Mouse (Mus musculus) liver, embryonic 12.5 days (tissue): Measurements from ENCODE around the gene Auts2. TPM values are rescaled to one million over a fixed set of nuclear protein-coding genes. Genes with fewer than 3 reads are reported as not detected.

Source experiments
- ATAC-seq: fragments of 200-750 bp; cut with Nextera tagmentation; 2 replicates; pipeline ENCODE4 v1.8.0; 2017; ENCODE audit warnings: moderate number of reproducible peaks, mild to moderate bottlenecking, moderate library complexity
- H3K27ac ChIP-seq: fragments of 300-500 bp; sonication (generic); 2 replicates; pipeline ENCODE4 v1.5.1; 2016; ENCODE audit warnings: mild to moderate bottlenecking
- H3K27me3 ChIP-seq: fragments of 300-500 bp; sonication (generic); replicated peaks from 2 replicates; pipeline ENCODE4 v1.6.1; 2016; ENCODE audit warnings: mild to moderate bottlenecking, moderate library complexity
- H3K36me3 ChIP-seq: fragments of 300-500 bp; sonication (generic); 2 replicates; pipeline ENCODE4 v1.6.1; 2016; ENCODE audit warnings: mild to moderate bottlenecking, moderate library complexity
- H3K4me1 ChIP-seq: fragments of 300-500 bp; sonication (generic); 2 replicates; pipeline ENCODE4 v1.6.1; 2016
- H3K4me2 ChIP-seq: fragments of 300-500 bp; sonication (generic); 2 replicates; pipeline ENCODE4 v1.6.1; 2016; ENCODE audit warnings: mild to moderate bottlenecking, moderate library complexity
- H3K4me3 ChIP-seq: fragments of 300-500 bp; sonication (generic); 2 replicates; pipeline ENCODE4 v1.5.1; 2016; ENCODE audit warnings: mild to moderate bottlenecking, moderate library complexity
- H3K9ac ChIP-seq: fragments of 300-500 bp; sonication (generic); 2 replicates; pipeline ENCODE4 v1.6.1; 2016; ENCODE audit warnings: mild to moderate bottlenecking, moderate library complexity
- H3K9me3 ChIP-seq: fragments of 300-500 bp; sonication (generic); replicated peaks from 2 replicates; pipeline ENCODE4 v1.6.1; 2016; ENCODE audit warnings: mild to moderate bottlenecking, moderate library complexity
- WGBS: fragments of 180-500 bp; shearing (Covaris S2); methylation state at CpG from one replicate; pipeline ENCODE4 v1.1.7; 2016; ENCODE audit not compliant: insufficient replicate concordance; 5-methylcytosine and 5-hydroxymethylcytosine counted together
- polyA plus RNA-seq: library from polyadenylated mRNA; unstranded; fragments of >200 nt; fragmentation: Nextera tagmentation; extraction: Ambion mirVana; gene quantifications from 2 replicates; pipeline ENCODE4 v1.2.1, GENCODE M21; 2016

Auts2 gene
- polyA plus RNA-seq, 1 experiment from 2014 or later, result 4.4 TPM

DNA sequence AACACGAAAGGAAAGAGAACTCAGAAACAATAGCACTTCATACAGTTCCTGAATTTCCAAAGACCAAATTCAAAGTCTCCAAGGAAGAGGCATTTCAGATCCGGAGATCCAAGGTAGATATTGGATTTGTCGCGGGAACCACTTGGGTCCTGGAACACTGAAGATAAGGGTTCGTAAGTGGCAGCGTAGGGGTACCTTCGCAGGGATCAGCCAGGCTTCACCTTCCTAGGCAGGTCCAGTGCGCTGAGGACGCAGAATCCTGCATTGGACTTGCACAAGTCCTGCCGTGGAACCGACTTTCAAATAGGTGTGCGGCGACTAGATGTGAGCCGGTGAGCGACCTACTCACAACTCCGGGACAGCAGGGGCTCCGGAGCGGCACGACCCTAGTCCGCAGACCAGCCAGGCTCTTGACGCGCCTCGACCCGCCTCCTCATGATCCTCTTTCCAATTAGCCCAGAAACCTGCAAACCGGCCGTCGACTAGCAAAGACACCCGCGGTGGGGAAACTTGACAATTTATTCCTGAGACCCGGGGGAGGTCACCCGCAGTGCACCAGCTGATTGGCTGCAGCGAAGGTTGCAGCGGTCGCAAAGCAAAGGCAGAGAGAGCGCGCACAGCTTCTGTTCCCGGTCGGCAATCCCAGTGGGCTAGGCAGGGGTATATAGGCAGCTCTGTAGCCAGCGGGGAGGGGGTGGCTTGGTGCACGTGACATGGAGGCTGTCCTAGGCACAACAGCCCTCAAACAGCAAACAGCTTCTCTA is 926.8 kb downstream of the Auts2 start:
- Histone ChIP-seq H3K4me1 (no peaks in the 10 kb centered on the region), H3K9ac (no peak overlapping the region), H3K4me3 (peak overlapping the region; percentile 30), H3K4me2 (peak overlapping the region; percentile 56), H3K27me3 (peaks cover 45% of the 10 kb centered on the region), H3K9me3 (no peaks in the 10 kb centered on the region), H3K36me3 (no peaks in the 10 kb centered on the region), H3K27ac (no peak overlapping the region)
- 3% methylated on average over 40 of the region's 40 CpGs for WGBS
- ATAC-seq, result no peak

DNA sequence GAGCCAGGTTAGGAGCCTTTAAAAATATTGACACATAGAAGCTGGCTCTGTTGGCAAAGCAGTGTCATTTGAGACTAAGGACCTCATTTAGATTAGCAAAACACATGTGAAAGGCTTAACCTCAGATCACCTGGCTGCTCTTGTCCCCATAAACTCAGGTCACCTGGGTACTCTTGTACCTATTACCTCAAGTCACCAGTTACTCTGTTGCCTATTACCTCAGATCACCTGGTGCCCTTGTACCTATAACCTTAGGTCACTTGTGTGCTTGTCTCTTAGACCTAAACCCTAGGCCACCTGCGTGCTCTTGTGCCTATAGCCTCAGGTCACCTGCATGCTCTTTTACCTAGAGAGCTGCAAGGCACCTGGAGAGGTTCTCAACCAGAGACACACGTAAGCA is 928.9 kb downstream of the Auts2 start:
- ATAC-seq, result no peak
- H3K4me2 ChIP-seq, result no peak overlapping the region
- H3K36me3 ChIP-seq, result no peaks in the 10 kb centered on the region
- H3K27ac ChIP-seq, result no peak overlapping the region
- 59% methylated on average over 2 of the region's 2 CpGs for WGBS
- peaks cover 45% of the 10 kb centered on the region for H3K27me3 ChIP-seq
- no peak overlapping the region for H3K9ac ChIP-seq
- H3K9me3 ChIP-seq, result no peaks in the 10 kb centered on the region
- no peaks in the 10 kb centered on the region for H3K4me1 ChIP-seq
- no peak overlapping the region for H3K4me3 ChIP-seq

- Histone ChIP-seq H3K9ac (no peak overlapping the region), H3K36me3 (no peaks in the 10 kb centered on the region), H3K27ac (no peak overlapping the region), H3K9me3 (no peaks in the 10 kb centered on the region), H3K27me3 (peaks cover 38% of the 10 kb centered on the region), H3K4me3 (no peak overlapping the region), H3K4me2 (no peak overlapping the region), H3K4me1 (no peaks in the 10 kb centered on the region)
- 60% methylated on average over 3 of the region's 3 CpGs for WGBS
- no peak for ATAC-seq
Observed at GRCm38 (mm10) chr5:131613301-131613700, 929.8 kb downstream of the Auts2 start.

GRCm38 (mm10) chr5:131610702-131611101 is 932.4 kb downstream of the Auts2 start:
- Histone ChIP-seq H3K27me3 (peaks cover 13% of the 10 kb centered on the region), H3K27ac (no peak overlapping the region), H3K9ac (no peak overlapping the region), H3K4me2 (no peak overlapping the region), H3K36me3 (no peaks in the 10 kb centered on the region), H3K9me3 (no peaks in the 10 kb centered on the region), H3K4me1 (no peaks in the 10 kb centered on the region), H3K4me3 (no peak overlapping the region)
- ATAC-seq, result no peak
- 71% methylated on average over 10 of the region's 10 CpGs for WGBS

GRCm38 (mm10) chr5:131606786-131607185 is 936.4 kb downstream of the Auts2 start:
- Histone ChIP-seq H3K9me3 (no peaks in the 10 kb centered on the region), H3K36me3 (no peaks in the 10 kb centered on the region), H3K4me2 (no peak overlapping the region), H3K27me3 (no peaks in the 10 kb centered on the region), H3K4me1 (no peaks in the 10 kb centered on the region), H3K9ac (no peak overlapping the region), H3K4me3 (no peak overlapping the region), H3K27ac (no peak overlapping the region)
- ATAC-seq, result no peak
- WGBS, result 75% methylated on average over 5 of the region's 5 CpGs

GRCm38 (mm10) chr5:131601934-131602692 is 941.0 kb downstream of the Auts2 start:
- Histone ChIP-seq H3K9ac (no peak overlapping the region), H3K4me3 (no peak overlapping the region), H3K27me3 (peaks cover 12% of the 10 kb centered on the region; the same call in 1 of the 2 replicates), H3K27ac (no peak overlapping the region), H3K9me3 (no peaks in the 10 kb centered on the region), H3K4me1 (no peaks in the 10 kb centered on the region), H3K4me2 (no peak overlapping the region), H3K36me3 (no peaks in the 10 kb centered on the region)
- ATAC-seq, result no peak
- 61% methylated on average over 7 of the region's 7 CpGs for WGBS

GRCm38 (mm10) chr5:131600325-131601125 is 942.6 kb downstream of the Auts2 start:
- Histone ChIP-seq H3K27me3 (peaks cover 14% of the 10 kb centered on the region; the same call in 1 of the 2 replicates), H3K4me2 (no peak overlapping the region), H3K4me1 (no peaks in the 10 kb centered on the region), H3K4me3 (no peak overlapping the region), H3K27ac (no peak overlapping the region), H3K36me3 (no peaks in the 10 kb centered on the region), H3K9me3 (no peaks in the 10 kb centered on the region), H3K9ac (no peak overlapping the region)
- WGBS, result 41% methylated on average over 14 of the region's 14 CpGs
- no peak for ATAC-seq

DNA sequence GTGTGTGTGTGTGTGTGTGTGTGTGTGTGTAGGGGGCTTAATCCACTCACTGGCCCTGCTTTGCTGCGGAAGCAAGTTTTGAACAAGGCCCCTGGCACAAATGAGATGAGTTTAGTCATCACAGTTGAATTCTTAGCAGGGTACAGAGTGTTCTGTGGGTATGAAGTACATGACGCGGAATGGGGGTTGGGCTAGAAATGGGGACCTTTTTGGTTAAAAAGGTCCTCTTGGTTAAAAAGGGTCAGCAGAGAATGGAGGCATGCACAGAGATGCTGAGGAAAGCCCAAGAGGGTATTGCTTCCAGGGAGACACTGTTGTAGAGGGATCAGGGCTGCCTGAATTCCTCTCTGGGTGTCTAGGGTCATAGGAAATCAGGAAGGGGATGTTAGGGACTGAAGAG is 945.6 kb downstream of the Auts2 start:
- H3K36me3 ChIP-seq, result no peaks in the 10 kb centered on the region
- H3K4me1 ChIP-seq, result no peaks in the 10 kb centered on the region
- H3K27ac ChIP-seq, result no peak overlapping the region
- no peak overlapping the region for H3K9ac ChIP-seq
- H3K4me2 ChIP-seq, result no peak overlapping the region
- H3K4me3 ChIP-seq, result no peak overlapping the region
- no peak for ATAC-seq
- no peaks in the 10 kb centered on the region for H3K9me3 ChIP-seq
- WGBS, result 77% methylated on average over 3 of the region's 3 CpGs
- peaks cover 17% of the 10 kb centered on the region; the same call in 1 of the 2 replicates for H3K27me3 ChIP-seq

GRCm38 (mm10) chr5:131596591-131596990 is 946.6 kb downstream of the Auts2 start:
- Histone ChIP-seq H3K4me3 (no peak overlapping the region), H3K4me1 (no peaks in the 10 kb centered on the region), H3K9ac (no peak overlapping the region), H3K9me3 (no peaks in the 10 kb centered on the region), H3K36me3 (no peaks in the 10 kb centered on the region), H3K27ac (no peak overlapping the region), H3K4me2 (no peak overlapping the region), H3K27me3 (peaks cover 17% of the 10 kb centered on the region; the same call in 1 of the 2 replicates)
- WGBS, result 20% methylated on average over 10 of the region's 10 CpGs
- ATAC-seq, result no peak

GRCm38 (mm10) chr5:131595730-131596129 is 947.4 kb downstream of the Auts2 start:
- ATAC-seq, result no peak
- H3K9ac ChIP-seq, result no peak overlapping the region
- H3K9me3 ChIP-seq, result no peaks in the 10 kb centered on the region
- no peak overlapping the region for H3K4me3 ChIP-seq
- no peaks in the 10 kb centered on the region for H3K4me1 ChIP-seq
- no peaks in the 10 kb centered on the region for H3K36me3 ChIP-seq
- 33% methylated on average over 8 of the region's 8 CpGs for WGBS
- H3K27me3 ChIP-seq, result peaks cover 17% of the 10 kb centered on the region; the same call in 1 of the 2 replicates
- no peak overlapping the region for H3K27ac ChIP-seq
- H3K4me2 ChIP-seq, result no peak overlapping the region

DNA sequence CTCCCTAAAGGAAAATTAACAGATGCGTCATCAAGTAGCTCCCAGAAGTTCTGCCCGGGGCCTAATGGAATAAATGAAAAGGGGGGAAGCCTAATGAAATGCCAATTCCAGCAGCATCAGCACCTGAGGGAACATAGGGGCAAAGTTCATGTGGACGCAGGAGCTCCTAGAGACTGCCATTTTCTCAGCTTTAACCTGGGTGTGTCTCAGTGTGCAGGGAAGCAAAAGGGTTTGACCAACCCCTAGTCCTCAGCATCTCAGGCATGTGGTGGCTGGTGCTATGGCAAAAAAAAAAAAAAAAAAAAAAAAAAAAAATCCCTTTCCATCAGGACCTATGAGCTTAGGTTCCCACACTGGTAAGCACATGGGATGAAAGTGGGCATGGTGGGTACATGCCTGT is 948.5 kb downstream of the Auts2 start:
- ATAC-seq, result no peak
- H3K4me1 ChIP-seq, result no peaks in the 10 kb centered on the region
- H3K4me3 ChIP-seq, result no peak overlapping the region
- H3K27ac ChIP-seq, result no peak overlapping the region
- H3K4me2 ChIP-seq, result no peak overlapping the region
- no peaks in the 10 kb centered on the region for H3K36me3 ChIP-seq
- WGBS, result 76% methylated on average over 3 of the region's 3 CpGs
- no peak overlapping the region for H3K9ac ChIP-seq
- peaks cover 17% of the 10 kb centered on the region; the same call in 1 of the 2 replicates for H3K27me3 ChIP-seq
- no peaks in the 10 kb centered on the region for H3K9me3 ChIP-seq

GRCm38 (mm10) chr5:131593261-131593660 is 949.9 kb downstream of the Auts2 start:
- H3K9ac ChIP-seq, result no peak overlapping the region
- H3K36me3 ChIP-seq, result no peaks in the 10 kb centered on the region
- ATAC-seq, result no peak
- no peaks in the 10 kb centered on the region for H3K9me3 ChIP-seq
- peaks cover 10% of the 10 kb centered on the region; the same call in 1 of the 2 replicates for H3K27me3 ChIP-seq
- no peaks in the 10 kb centered on the region for H3K4me1 ChIP-seq
- no peak overlapping the region for H3K4me3 ChIP-seq
- no peak overlapping the region for H3K27ac ChIP-seq
- 54% methylated on average over 10 of the region's 10 CpGs for WGBS
- H3K4me2 ChIP-seq, result no peak overlapping the region
